Mouse (Mus musculus) ES-Bruce4 (cell line): ENCODE results near the gene Cyld.

Source experiments
- CTCF ChIP-seq: IDR thresholded peaks from one replicate; pipeline ENCODE4 v1.8.1; 2011; ENCODE audit warnings: low read depth, low read length
- POLR2A ChIP-seq: IDR thresholded peaks from one replicate; pipeline ENCODE4 v1.8.1; 2011; ENCODE audit warnings: low read length; ENCODE audit not compliant: insufficient read depth

- TF ChIP-seq CTCF, result no peak
- no peak for TF ChIP-seq POLR2A
Observed at GRCm38 (mm10) chr8:88659873-88660272, 37.0 kb upstream of the Cyld start.
